Mouse (Mus musculus) heart, adult 8-10 months (tissue): ENCODE results near the gene Chd4. TPM values are rescaled to one million over a fixed set of nuclear protein-coding genes. Genes with fewer than 3 reads are reported as not detected.
"Not testable (repeated sequence)": the region's sequence is repeated elsewhere in the genome, so short reads cannot be mapped to it uniquely, and the experiment has no call there.

Experiments
- DNase-seq: peaks from one replicate; pipeline ENCODE4 v3.0.0; 2022; ENCODE audit warnings: low spot score
- total RNA-seq, 4 experiments: library from RNA; stranded (reverse); gene quantifications; 2 replicates each; pipeline ENCODE4 v1.2.4; 2022

Gene Chd4
- 100 to 1,000 TPM; 100 to 126 (median 113) TPM for total RNA-seq

DNA sequence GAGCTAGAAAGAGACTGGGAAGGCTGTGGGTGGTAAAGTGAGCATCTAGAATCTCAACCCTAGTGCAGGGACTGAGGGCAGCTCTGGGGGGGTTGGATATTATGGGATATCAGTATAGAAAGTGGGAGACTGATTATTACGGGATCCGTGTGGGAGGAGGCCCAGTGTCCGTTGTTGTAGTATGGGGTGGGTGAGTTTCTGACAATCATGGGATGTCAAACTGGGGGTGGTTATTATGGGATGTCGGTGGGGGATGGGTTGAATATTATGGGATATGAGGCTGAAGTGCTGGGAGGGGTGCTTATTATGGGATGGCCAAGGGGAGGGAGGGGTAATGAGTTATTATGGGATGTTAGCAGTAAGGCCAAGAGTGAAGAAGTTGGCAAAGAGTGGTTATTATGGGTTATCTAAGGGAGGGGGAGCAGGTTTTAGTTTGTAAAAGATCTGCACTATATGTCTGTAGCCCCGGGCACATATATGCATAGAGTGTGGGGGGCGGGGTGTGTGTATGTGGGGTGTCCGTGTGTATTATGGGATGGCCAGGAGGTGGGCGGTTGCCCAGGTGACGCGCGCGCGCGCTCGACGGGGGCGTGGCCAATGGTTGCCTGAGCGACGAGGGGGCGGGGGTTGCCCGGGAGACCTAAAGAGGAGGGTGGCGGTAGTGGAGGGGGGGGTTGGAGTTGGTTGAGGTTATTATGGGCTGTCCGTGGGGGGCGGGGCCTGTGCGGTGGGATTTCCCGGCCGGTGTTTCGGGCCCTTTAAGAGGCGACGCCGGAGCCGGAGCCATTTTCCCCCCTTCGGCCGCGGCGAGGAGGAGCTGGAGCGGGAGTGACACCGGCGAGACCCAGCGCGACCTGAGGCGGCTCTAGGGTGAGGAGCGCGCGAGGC lies at the start of gene Chd4:
Chd4 (plus strand) TSS at position 591 of the 888 bp plus-strand sequence.
- DNase-seq: peak; percentile 80

GRCm38 (mm10) chr6:125046691-125047090 lies 49.1 kb upstream of the Chd4 start:
- DNase-seq: peak; percentile 79

DNA sequence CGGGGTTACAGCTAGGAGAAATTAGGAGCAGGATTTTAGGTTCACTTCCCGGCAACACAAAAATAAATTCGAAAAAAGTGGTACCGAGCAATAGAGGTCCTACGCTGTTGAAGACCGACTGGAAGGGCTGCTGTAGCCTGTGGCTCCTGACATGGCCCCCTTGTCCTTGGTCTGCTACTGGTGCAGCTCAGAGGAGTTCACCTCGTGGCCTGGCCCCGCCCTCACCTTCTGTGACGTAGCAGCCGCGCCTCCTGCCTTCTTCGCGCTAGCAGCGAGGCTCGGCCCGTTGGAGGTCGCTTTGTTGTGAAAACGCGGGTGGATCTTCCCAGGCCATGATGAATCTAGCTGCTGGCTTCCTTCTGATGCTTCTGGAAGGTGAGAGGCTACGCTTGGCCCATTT lies 46.1 kb upstream of the Chd4 start, which contains the start of gene Acrbp:
Acrbp (plus strand) TSS at position 12 of the 400 bp plus-strand sequence.
- no peak for DNase-seq

DNA sequence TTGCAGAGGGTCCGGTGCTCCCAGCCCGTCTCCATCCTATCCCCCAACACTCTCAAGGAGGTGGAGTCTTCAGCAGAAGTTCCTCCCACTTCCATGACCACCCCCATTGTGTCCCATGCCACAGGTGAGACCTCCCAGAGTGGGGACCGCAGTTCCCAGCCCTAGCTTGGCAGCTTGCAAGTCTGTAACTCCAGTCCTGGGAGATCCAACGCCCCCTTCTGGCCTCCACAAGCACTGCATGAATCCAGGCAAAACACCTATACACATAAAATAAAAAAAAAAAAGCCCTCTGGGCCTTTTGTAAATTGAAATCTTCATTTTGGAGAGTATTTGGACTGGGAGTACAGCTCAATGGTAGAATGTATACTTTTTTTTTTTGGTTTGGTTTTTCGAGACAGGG lies 44.5 kb upstream of the Chd4 start:
- no peak for DNase-seq

GRCm38 (mm10) chr6:125061493-125061892 lies 34.3 kb upstream of the Chd4 start:
- DNase-seq: no peak

GRCm38 (mm10) chr6:125062511-125062910 lies 33.3 kb upstream of the Chd4 start:
- DNase-seq: no peak

DNA sequence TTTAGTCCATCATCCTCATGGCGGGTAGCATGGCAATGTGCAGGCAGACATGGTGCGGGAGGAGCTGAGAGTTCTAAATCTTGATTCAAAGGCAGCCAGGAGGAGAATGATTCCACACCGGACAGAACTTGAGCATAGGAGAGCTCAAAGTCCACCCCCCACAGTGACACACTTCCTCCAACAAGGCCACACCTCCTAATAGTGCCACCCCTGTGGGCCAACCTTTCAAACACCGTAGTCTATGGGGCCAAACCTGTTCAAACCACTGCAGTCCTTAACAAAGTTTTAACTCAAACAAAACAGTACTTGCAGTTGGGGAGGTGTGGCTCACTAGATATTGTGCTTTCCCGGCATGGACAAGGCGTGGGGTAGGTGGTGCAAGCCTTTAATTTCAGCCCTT lies 31.9 kb upstream of the Chd4 start:
- no peak for DNase-seq

GRCm38 (mm10) chr6:125065223-125065622 lies 30.6 kb upstream of the Chd4 start:
- not testable (repeated sequence) for DNase-seq

DNA sequence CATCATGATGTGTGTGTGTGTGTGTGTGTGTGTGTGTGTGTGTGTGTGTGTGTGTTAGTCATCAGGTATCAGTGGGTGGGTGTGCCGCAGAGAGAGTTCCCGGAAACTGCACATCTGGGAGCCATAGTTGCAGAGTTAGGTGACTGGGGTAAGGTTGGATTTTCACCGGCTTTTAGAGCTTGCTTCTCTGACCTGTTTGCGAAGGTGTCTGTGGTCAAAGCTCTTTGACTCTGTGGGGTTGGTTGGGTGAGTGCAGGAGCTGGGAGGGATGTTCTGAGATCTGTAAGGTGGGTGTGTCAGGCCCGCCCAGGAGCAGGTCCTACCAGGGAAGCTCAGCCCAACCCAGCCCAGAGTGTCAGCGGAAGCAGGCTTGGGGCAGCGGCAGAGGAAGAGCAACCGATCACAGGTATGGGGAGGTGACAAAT lies 28.2 kb upstream of the Chd4 start, which contains the start of gene Lpar5:
Lpar5 (plus strand) TSS at position 350 of the 425 bp plus-strand sequence.
- no peak for DNase-seq

- no peak for DNase-seq
Observed at GRCm38 (mm10) chr6:125071170-125071895, 24.4 kb upstream of the Chd4 start.

DNA sequence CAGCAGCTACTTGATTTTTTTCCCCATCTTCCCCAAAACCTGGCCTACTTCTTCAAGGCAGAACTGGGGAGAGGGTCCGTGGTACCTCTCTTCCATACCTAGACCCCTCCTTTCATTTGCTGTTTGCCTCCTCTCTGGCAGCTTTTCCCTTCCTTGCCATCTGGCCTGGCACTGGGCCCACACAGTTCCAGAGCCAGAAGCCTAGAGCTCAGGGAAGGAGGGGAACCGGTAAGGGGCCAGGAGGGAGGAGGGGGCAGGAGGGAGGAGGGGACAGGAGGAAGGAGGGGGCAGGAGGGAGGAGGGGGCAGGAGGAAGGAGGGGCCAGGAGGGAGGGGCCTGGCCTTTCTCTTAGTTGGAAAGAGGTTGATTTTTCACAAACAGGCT lies 23.9 kb upstream of the Chd4 start:
- DNase-seq: no peak

DNA sequence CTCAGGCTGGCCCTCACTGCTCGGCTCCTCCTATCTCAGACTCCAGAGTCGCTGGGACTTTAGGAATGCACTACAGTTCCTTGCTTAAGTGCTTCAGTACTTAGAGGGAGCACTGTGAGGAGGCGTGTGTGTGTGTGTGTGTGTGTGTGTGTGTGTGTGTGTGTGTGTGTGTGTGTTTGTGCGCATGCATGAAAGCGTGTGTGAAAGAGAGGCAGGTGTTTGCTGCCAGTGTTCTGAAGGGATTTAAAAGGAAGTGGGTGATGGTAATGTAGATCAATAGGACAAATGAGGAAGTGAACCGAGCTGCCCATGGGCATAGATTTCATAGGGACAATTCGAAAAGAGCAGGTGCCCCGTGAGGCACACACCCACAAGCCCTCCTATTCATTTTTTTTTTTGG lies 22.0 kb upstream of the Chd4 start:
- no peak for DNase-seq

DNA sequence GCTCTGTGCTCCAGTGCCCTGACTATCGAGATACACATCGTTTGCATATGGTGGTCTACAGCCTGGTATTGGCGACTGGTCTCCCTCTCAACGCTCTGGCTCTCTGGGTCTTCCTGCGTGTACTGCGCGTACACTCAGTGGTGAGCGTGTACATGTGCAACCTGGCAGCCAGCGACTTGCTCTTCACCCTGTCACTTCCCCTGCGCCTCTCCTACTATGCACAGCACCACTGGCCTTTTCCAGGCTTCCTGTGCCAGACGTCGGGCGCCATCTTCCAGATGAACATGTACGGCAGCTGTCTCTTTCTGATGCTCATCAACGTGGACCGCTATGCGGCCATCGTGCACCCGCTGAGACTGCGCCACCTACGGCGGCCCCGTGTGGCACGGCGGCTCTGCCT lies 14.4 kb upstream of the Chd4 start:
- DNase-seq: no peak

GRCm38 (mm10) chr6:125081797-125082560 lies 13.8 kb upstream of the Chd4 start:
- DNase-seq: peak; percentile 86

DNA sequence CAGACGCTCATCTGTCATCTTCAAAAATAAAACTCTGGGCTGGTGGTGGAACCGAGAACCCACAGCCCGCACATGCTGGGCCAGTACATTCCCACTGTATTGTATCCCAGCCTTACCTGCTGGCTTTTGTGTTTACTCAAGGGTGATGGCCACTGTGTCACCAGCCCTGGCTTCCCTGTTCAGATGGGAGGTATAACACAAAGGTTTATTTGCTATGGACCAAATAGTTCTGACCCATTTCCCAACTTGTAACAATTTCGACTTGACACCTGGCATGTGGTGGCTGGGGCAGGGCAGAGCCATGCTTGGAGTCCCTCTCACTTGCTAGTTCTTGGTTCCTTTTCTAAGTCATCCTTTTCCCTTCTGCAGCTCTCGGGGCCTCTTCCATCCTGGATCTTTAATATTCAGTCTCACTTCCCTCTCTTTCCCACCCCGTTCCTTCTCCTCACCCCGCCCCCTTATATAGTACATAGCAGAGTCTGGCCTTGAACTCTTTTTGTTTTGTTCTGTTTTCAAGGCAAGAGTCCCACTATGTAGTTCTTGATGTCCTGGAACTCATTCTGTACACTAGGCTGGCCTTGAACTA lies 12.9 kb upstream of the Chd4 start:
- no peak for DNase-seq

DNA sequence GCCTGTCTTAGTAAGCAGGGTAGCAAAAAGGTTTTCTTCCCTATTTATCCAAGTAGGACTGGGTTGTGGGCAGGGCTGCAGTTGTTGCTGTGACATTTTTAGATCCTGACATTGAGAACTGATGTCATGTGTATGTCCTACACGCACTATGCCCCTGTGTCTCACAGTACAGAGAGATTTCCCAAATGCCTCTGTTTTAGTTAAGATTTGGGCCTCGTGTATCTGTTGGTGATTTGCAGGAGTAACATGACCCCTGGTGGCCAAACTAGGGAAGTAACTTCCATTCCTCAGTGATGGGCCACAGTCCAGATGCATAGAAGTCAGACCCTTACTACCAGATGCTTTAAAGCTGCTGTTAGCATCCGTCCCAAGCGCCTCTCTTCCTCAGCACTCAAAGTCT lies 11.4 kb upstream of the Chd4 start:
- DNase-seq: peak; percentile 68

DNA sequence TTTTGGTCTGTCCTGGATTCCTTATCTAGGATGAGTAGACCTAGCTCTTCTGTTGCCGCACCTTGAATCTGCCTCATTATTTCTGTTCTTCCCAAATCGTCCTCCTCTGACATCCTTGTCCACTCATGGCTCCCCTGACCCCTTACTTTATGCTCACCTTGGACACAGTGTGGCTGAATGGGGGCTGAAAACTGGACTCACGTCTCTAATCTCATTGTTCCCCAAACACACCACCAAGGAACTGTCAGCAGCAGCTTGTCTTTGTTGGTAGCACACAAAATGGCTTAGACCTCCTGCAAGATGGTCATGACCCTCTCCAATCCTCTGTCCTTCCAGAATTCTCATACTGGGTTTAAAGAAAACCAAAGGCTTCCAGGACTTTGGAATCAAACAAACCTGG lies 7.8 kb upstream of the Chd4 start:
- no peak for DNase-seq

DNA sequence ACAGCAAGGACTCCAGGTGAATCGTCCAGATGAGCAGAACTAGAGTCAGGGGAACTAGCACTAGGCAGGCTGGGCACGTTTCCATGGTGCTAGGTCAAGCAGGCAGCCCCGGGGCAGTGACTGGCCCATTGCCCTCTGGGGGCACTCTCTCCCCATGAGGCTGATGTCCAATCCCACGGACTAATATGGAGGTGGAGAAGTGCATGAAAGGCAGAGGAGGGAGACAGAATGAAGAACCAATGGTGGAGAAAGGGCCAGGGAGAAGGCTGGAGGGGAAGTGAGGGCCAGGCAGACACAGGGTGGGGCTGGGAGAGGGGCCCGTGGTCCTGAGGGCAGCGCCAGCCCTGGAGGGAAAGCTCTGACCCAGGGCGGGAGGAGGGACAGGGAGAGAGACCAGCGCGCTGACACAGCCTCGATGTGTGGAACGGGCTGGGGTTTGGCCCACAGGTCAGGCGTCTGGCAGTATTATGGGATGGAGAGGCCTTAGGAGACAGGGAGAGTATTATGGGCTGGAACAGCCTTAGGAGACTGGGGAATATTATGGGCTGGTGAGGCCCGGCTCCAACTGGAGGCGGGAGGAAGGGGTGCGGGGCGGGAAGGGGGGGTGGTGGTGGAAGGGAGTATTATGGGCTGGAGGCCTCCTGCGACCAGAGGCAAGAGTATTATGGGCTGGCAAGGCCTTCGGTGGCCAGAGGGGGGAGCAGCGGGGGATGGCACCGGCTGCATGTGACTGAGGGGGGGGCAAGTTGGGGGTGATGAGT lies 7.0 kb upstream of the Chd4 start:
- peak; percentile 76 for DNase-seq

GRCm38 (mm10) chr6:125089521-125090321 lies 6.1 kb upstream of the Chd4 start:
- DNase-seq: peak; percentile 73
